Mouse (Mus musculus): Measurements from ENCODE around the gene Csrp2. TPM values are rescaled to one million over a fixed set of nuclear protein-coding genes. Genes with fewer than 3 reads are reported as not detected.

Gene Csrp2
- polyA plus RNA-seq (2012; rRNA removed) (124 and 168 TPM in 2 replicates), polyA plus RNA-seq (2014; fragmentation: Nextera tagmentation; extraction: Ambion mirVana) (155 and 170 TPM in 2 replicates)

GRCm38 (mm10) chr10:110919531-110920343 lies at the start of gene Csrp2:
Csrp2 (plus strand) TSS chr10:110919789.
- Histone ChIP-seq H3K27ac (replicated peaks; ENCODE audit: low read depth, low read length) (peak within 1 kb of the TSS; percentile 96), H3K9me3 (ENCODE audit: control insufficient read depth, low read length) (no peaks in the 10 kb centered on the region), H3K36me3 (ENCODE audit: control insufficient read depth, insufficient read depth, low read length) (no peaks in the 10 kb centered on the region), H3K4me1 (ENCODE audit: control insufficient read depth, insufficient read depth, low read length) (peaks cover 23% of the 10 kb centered on the region), H3K9ac (ENCODE audit: low read depth, low read length, severe bottlenecking) (peak within 1 kb of the TSS; percentile 83), H3K4me2 (replicated peaks; ENCODE audit: low read depth, low read length, severe bottlenecking) (peak within 1 kb of the TSS; percentile 87), H3K4me3 (replicated peaks; ENCODE audit: low read length) (peak within 1 kb of the TSS; percentile 82), H3K27me3 (ENCODE audit: control insufficient read depth, insufficient read depth, low read length) (no peaks in the 10 kb centered on the region)
- DNase-seq (ENCODE audit: low spot score) (peak; percentile 95), ATAC-seq (ENCODE audit: low FRiP score, low read depth) (peak; percentile 90)
- TF ChIP-seq POLR2A (IDR thresholded peaks at IDR 0.05; ENCODE audit: borderline replicate concordance, extremely low read depth, insufficient read depth, insufficient read length) = peak; percentile 96
- WGBS = under 1% methylated on average over 62 of the region's 67 CpGs

GRCm38 (mm10) chr10:110874853-110875252 lies 44.7 kb upstream of the Csrp2 start:
- Histone ChIP-seq H3K9me3 (ENCODE audit: control insufficient read depth, low read length) (no peaks in the 10 kb centered on the region), H3K4me1 (ENCODE audit: control insufficient read depth, insufficient read depth, low read length) (peaks cover 18% of the 10 kb centered on the region), H3K4me3 (replicated peaks; ENCODE audit: low read length) (no peak overlapping the region), H3K4me2 (replicated peaks; ENCODE audit: low read depth, low read length, severe bottlenecking) (no peak overlapping the region), H3K27ac (replicated peaks; ENCODE audit: low read depth, low read length) (no peak overlapping the region), H3K9ac (ENCODE audit: low read depth, low read length, severe bottlenecking) (no peak overlapping the region), H3K27me3 (ENCODE audit: control insufficient read depth, insufficient read depth, low read length) (no peaks in the 10 kb centered on the region), H3K36me3 (ENCODE audit: control insufficient read depth, insufficient read depth, low read length) (no peaks in the 10 kb centered on the region)
- 77% methylated on average over 8 of the region's 8 CpGs for WGBS
- no peak for TF ChIP-seq POLR2A (IDR thresholded peaks at IDR 0.05; ENCODE audit: borderline replicate concordance, extremely low read depth, insufficient read depth, insufficient read length)
- ATAC-seq (ENCODE audit: low FRiP score, low read depth) (no peak), DNase-seq (ENCODE audit: low spot score) (no peak)

GRCm38 (mm10) chr10:110876956-110877355 lies 42.6 kb upstream of the Csrp2 start:
- Histone ChIP-seq H3K4me1 (ENCODE audit: control insufficient read depth, insufficient read depth, low read length) (peaks cover 20% of the 10 kb centered on the region), H3K27me3 (ENCODE audit: control insufficient read depth, insufficient read depth, low read length) (no peaks in the 10 kb centered on the region), H3K27ac (replicated peaks; ENCODE audit: low read depth, low read length) (no peak overlapping the region), H3K9me3 (ENCODE audit: control insufficient read depth, low read length) (no peaks in the 10 kb centered on the region), H3K9ac (ENCODE audit: low read depth, low read length, severe bottlenecking) (no peak overlapping the region), H3K4me2 (replicated peaks; ENCODE audit: low read depth, low read length, severe bottlenecking) (no peak overlapping the region), H3K4me3 (replicated peaks; ENCODE audit: low read length) (no peak overlapping the region), H3K36me3 (ENCODE audit: control insufficient read depth, insufficient read depth, low read length) (no peaks in the 10 kb centered on the region)
- no peak for TF ChIP-seq POLR2A (IDR thresholded peaks at IDR 0.05; ENCODE audit: borderline replicate concordance, extremely low read depth, insufficient read depth, insufficient read length)
- WGBS = 78% methylated on average over 3 of the region's 3 CpGs
- ATAC-seq (ENCODE audit: low FRiP score, low read depth) (no peak), DNase-seq (ENCODE audit: low spot score) (no peak)

- no peaks in the 10 kb centered on the region for H3K27me3 ChIP-seq (ENCODE audit: control insufficient read depth, insufficient read depth, low read length)
- DNase-seq (ENCODE audit: low spot score) = no peak
- H3K9me3 ChIP-seq (ENCODE audit: control insufficient read depth, low read length) = no peaks in the 10 kb centered on the region
Observed at GRCm38 (mm10) chr10:110877851-110878250, 41.7 kb upstream of the Csrp2 start.

GRCm38 (mm10) chr10:110878641-110879040 lies 40.9 kb upstream of the Csrp2 start:
- no peak overlapping the region for H3K4me2 ChIP-seq (replicated peaks; ENCODE audit: low read depth, low read length, severe bottlenecking)
- 31% methylated on average over 5 of the region's 5 CpGs for WGBS
- no peak overlapping the region for H3K9ac ChIP-seq (ENCODE audit: low read depth, low read length, severe bottlenecking)
- TF ChIP-seq POLR2A (IDR thresholded peaks at IDR 0.05; ENCODE audit: borderline replicate concordance, extremely low read depth, insufficient read depth, insufficient read length) = no peak
- no peak overlapping the region for H3K27ac ChIP-seq (replicated peaks; ENCODE audit: low read depth, low read length)
- no peak for ATAC-seq (ENCODE audit: low FRiP score, low read depth)
- no peaks in the 10 kb centered on the region for H3K27me3 ChIP-seq (ENCODE audit: control insufficient read depth, insufficient read depth, low read length)
- H3K4me3 ChIP-seq (replicated peaks; ENCODE audit: low read length) = no peak overlapping the region
- H3K9me3 ChIP-seq (ENCODE audit: control insufficient read depth, low read length) = no peaks in the 10 kb centered on the region
- H3K36me3 ChIP-seq (ENCODE audit: control insufficient read depth, insufficient read depth, low read length) = no peaks in the 10 kb centered on the region
- H3K4me1 ChIP-seq (ENCODE audit: control insufficient read depth, insufficient read depth, low read length) = peaks cover 20% of the 10 kb centered on the region
- DNase-seq (ENCODE audit: low spot score) = no peak

More at GRCm38 (mm10) chr10:110877851-110878250, 41.7 kb upstream of the Csrp2 start:
- no peaks in the 10 kb centered on the region for H3K36me3 ChIP-seq (ENCODE audit: control insufficient read depth, insufficient read depth, low read length)
- H3K4me2 ChIP-seq (replicated peaks; ENCODE audit: low read depth, low read length, severe bottlenecking) = no peak overlapping the region
- WGBS = 50% methylated on average over 8 of the region's 8 CpGs
- H3K27ac ChIP-seq (replicated peaks; ENCODE audit: low read depth, low read length) = no peak overlapping the region
- peaks cover 20% of the 10 kb centered on the region for H3K4me1 ChIP-seq (ENCODE audit: control insufficient read depth, insufficient read depth, low read length)
- no peak overlapping the region for H3K4me3 ChIP-seq (replicated peaks; ENCODE audit: low read length)
- no peak overlapping the region for H3K9ac ChIP-seq (ENCODE audit: low read depth, low read length, severe bottlenecking)
- no peak for TF ChIP-seq POLR2A (IDR thresholded peaks at IDR 0.05; ENCODE audit: borderline replicate concordance, extremely low read depth, insufficient read depth, insufficient read length)
- ATAC-seq (ENCODE audit: low FRiP score, low read depth) = no peak
